Mouse (Mus musculus) kidney, embryonic 16.5 days (tissue): ENCODE data around the gene Adipor1. TPM values are rescaled to one million over a fixed set of nuclear protein-coding genes. Genes with fewer than 3 reads are reported as not detected.
"Not testable (repeated sequence)": the region's sequence is repeated elsewhere in the genome, so short reads cannot be mapped to it uniquely, and the experiment has no call there.

Source experiments
- ATAC-seq: fragments of 200-750 bp; cut with Nextera tagmentation; 2 replicates; pipeline ENCODE4 v1.8.0; 2017; ENCODE audit warnings: moderate TSS enrichment; ENCODE audit not compliant: low FRiP score, low TSS enrichment
- H3K27ac ChIP-seq: fragments of 300-500 bp; sonication (generic); 2 replicates; pipeline ENCODE4 v1.5.1; 2014; ENCODE audit warnings: low read length
- H3K27me3 ChIP-seq: fragments of 300-500 bp; sonication (generic); 2 replicates; pipeline ENCODE4 v1.6.1; 2014; ENCODE audit warnings: low read length, control low read depth, mixed read lengths; ENCODE audit not compliant: insufficient read depth
- H3K36me3 ChIP-seq: fragments of 300-500 bp; sonication (generic); 2 replicates; pipeline ENCODE4 v1.6.1; 2014; ENCODE audit warnings: low read length, control low read depth, mixed read lengths; ENCODE audit not compliant: insufficient read depth
- H3K4me1 ChIP-seq: fragments of 300-500 bp; sonication (generic); 2 replicates; pipeline ENCODE4 v1.6.1; 2014; ENCODE audit warnings: low read length, control low read depth, mixed read lengths; ENCODE audit not compliant: insufficient read depth
- H3K4me2 ChIP-seq: fragments of 300-500 bp; sonication (generic); replicated peaks from 2 replicates; pipeline ENCODE4 v1.6.1; 2014; ENCODE audit warnings: low read depth, low read length
- H3K4me3 ChIP-seq: fragments of 300-500 bp; sonication (generic); 2 replicates; pipeline ENCODE4 v1.5.1; 2014; ENCODE audit warnings: mild to moderate bottlenecking, low read length
- H3K9ac ChIP-seq: fragments of 300-500 bp; sonication (generic); replicated peaks from 2 replicates; pipeline ENCODE4 v1.6.1; 2014; ENCODE audit warnings: low read length
- H3K9me3 ChIP-seq: fragments of 300-500 bp; sonication (generic); 2 replicates; pipeline ENCODE4 v1.6.1; 2016; ENCODE audit warnings: low read length, control low read depth
- whole genome bisulfite sequencing: fragments of 180-500 bp; shearing (Covaris S2); extraction: QIAGEN DNeasy Blood & Tissue Kit; methylation state at CpG from one replicate; pipeline ENCODE4 v1.1.7; 2014; 5-methylcytosine and 5-hydroxymethylcytosine counted together
- polyA plus RNA-seq: library from polyadenylated mRNA; unstranded; fragments of >200 nt; fragmentation: Nextera tagmentation; extraction: Ambion mirVana; gene quantifications from 2 replicates; pipeline ENCODE4 v1.2.1, GENCODE M21; 2015

Gene Adipor1
- polyA plus RNA-seq, 1 experiment from 2014 or later = 101 TPM

GRCm38 (mm10) chr1:134442394-134442793, 27.2 kb downstream of the Adipor1 start:
- 97% methylated on average over 3 of the region's 3 CpGs for WGBS
- H3K36me3 ChIP-seq = no peaks in the 10 kb centered on the region
- no peak for ATAC-seq
- no peak overlapping the region for H3K9ac ChIP-seq
- no peak overlapping the region for H3K27ac ChIP-seq
- no peaks in the 10 kb centered on the region for H3K4me1 ChIP-seq
- H3K9me3 ChIP-seq = no peaks in the 10 kb centered on the region
- H3K4me3 ChIP-seq = no peak overlapping the region
- H3K27me3 ChIP-seq = no peaks in the 10 kb centered on the region
- no peak overlapping the region for H3K4me2 ChIP-seq

- not testable (repeated sequence) for ATAC-seq, H3K27ac ChIP-seq, H3K9me3 ChIP-seq, H3K36me3 ChIP-seq, H3K4me3 ChIP-seq, H3K9ac ChIP-seq, H3K4me1 ChIP-seq, H3K27me3 ChIP-seq, H3K4me2 ChIP-seq
- 82% methylated on average over 1 of the region's 1 CpGs for WGBS
Measured at GRCm38 (mm10) chr1:134443288-134443687, 28.1 kb downstream of the Adipor1 start.

DNA sequence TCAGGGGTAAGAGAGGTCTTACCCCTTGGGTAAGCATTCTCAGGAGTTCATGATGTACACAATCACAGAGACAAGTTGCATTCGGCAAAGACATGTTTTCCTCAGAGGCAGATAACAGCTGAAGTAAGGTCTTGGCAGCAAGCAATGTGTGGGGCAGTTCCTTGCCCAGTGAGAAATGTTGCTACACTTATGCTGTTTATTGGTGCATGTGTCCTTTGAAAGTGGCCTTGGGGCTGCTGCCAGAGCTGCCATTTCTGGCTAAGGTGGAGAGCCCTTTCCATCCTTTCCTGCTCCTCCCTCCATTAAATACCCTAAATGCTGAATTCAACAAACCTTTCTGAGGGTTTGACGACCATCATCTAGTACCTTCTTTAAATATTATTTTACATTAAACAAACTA, 30.2 kb downstream of the Adipor1 start:
- 90% methylated on average over 2 of the region's 2 CpGs for WGBS
- no peak for ATAC-seq

GRCm38 (mm10) chr1:134448537-134448936, 33.4 kb downstream of the Adipor1 start:
- WGBS = 70% methylated on average over 3 of the region's 3 CpGs
- not testable (repeated sequence) for H3K4me2 ChIP-seq, ATAC-seq

More for the DNA sequence above, 30.2 kb downstream of the Adipor1 start:
- Histone ChIP-seq H3K27me3 (no peaks in the 10 kb centered on the region), H3K9me3 (no peaks in the 10 kb centered on the region), H3K4me3 (no peak overlapping the region), H3K4me1 (no peaks in the 10 kb centered on the region), H3K27ac (no peak overlapping the region), H3K36me3 (no peaks in the 10 kb centered on the region), H3K9ac (no peak overlapping the region), H3K4me2 (no peak overlapping the region)

GRCm38 (mm10) chr1:134450201-134450600, 35.0 kb downstream of the Adipor1 start:
- Histone ChIP-seq H3K4me3 (no peak overlapping the region), H3K4me1 (no peaks in the 10 kb centered on the region), H3K27ac (no peak overlapping the region), H3K9ac (no peak overlapping the region), H3K27me3 (0 out of 2 replicates have a peak, but pooled peaks cover 3% of the 10 kb centered on the region), H3K4me2 (no peak overlapping the region), H3K9me3 (no peaks in the 10 kb centered on the region), H3K36me3 (no peaks in the 10 kb centered on the region)
- 77% methylated on average over 4 of the region's 4 CpGs for WGBS
- ATAC-seq = no peak

More at GRCm38 (mm10) chr1:134448537-134448936, 33.4 kb downstream of the Adipor1 start:
- not testable (repeated sequence) for H3K4me3 ChIP-seq, H3K9me3 ChIP-seq, H3K9ac ChIP-seq, H3K27me3 ChIP-seq, H3K27ac ChIP-seq, H3K36me3 ChIP-seq, H3K4me1 ChIP-seq

DNA sequence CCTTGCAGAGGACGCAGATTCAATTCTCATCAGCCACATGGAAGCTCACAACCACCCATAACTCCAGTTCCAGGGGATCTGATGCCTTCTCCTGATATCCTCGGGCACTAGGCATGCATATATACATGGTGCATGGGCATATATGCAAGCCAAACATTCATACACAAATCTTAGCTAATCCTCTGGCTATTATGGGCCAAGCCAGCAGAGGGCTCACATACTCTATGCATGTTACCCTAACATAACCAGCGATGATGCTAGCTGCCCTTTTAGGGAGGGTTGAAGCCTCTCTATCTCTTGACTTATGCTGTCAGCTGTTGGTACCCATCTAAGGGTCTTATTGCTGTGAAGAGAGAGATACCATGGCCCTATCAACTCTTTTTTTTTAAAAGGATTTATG, 35.8 kb downstream of the Adipor1 start:
- H3K9me3 ChIP-seq = no peaks in the 10 kb centered on the region
- 41% methylated on average over 3 of the region's 3 CpGs for WGBS
- ATAC-seq = no peak
- H3K27me3 ChIP-seq = 0 out of 2 replicates have a peak, but pooled peaks cover 3% of the 10 kb centered on the region
- peaks cover 2% of the 10 kb centered on the region for H3K4me1 ChIP-seq
- H3K4me3 ChIP-seq = no peak overlapping the region
- no peak overlapping the region for H3K9ac ChIP-seq
- no peaks in the 10 kb centered on the region for H3K36me3 ChIP-seq
- no peak overlapping the region for H3K4me2 ChIP-seq
- no peak overlapping the region for H3K27ac ChIP-seq

GRCm38 (mm10) chr1:134454904-134455824, 40.0 kb downstream of the Adipor1 start, which contains the start of gene Klhl12:
TSS of gene Klhl12 (plus strand) at chr1:134455531.
- Histone ChIP-seq H3K27me3 (0 out of 2 replicates have a peak, but pooled peaks cover 3% of the 10 kb centered on the region), H3K9me3 (no peaks in the 10 kb centered on the region), H3K4me3 (peak within 1 kb of the TSS; percentile 87), H3K4me1 (peaks cover 9% of the 10 kb centered on the region), H3K36me3 (peaks cover 6% of the 10 kb centered on the region; the same call in 1 of the 2 replicates), H3K4me2 (peak within 1 kb of the TSS; percentile 66), H3K9ac (peak within 1 kb of the TSS; percentile 95), H3K27ac (peak within 1 kb of the TSS; percentile 48)
- peak; percentile 97 for ATAC-seq
- 1% methylated on average over 61 of the region's 61 CpGs for WGBS

DNA sequence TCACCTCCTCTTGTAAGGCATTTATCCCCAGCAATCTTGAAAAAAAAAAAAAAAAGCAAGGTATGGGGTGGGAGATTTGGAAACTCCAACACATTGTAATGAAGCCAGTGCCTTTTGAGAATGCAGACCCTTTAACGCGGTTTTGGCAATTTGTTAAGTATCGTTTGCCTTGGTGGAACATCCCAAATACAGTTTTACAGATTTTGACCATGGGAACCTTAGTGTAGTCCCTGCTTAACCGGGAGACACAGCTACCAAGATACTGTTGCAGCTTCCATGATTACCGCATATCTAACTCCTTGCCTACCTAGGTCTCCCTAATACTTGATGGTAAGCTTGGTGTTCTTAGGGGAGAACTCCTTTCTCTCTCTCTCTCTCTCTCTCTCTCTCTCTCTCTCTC, 40.9 kb downstream of the Adipor1 start:
- H3K27ac ChIP-seq = no peak overlapping the region
- 18% methylated on average over 5 of the region's 5 CpGs for WGBS

DNA sequence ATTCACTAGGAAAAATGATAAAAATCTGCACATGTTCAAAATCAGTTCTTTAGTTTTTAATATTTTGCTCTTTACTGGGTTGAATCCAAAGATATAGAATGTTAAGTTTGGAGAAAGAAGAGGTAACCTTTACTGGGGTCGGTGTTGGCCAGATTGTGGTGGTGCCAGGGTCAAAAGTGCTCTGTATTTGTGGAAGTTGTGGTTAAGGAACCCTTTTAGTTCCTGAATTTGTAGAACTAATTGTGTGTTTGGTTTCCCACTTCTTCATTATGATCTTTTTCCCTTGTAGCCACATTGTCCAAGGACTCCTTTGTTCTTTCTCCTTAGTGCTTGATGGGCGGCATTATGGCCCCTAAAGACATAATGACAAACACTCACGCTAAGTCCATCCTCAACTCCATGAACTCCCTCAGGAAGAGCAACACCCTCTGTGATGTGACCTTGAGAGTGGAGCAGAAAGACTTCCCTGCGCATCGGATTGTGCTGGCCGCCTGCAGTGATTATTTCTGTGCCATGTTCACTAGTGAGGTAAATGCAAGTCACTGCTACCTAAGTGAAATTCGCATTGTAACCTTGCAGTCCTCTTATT, 43.1 kb downstream of the Adipor1 start:
- ATAC-seq = no peak
- Histone ChIP-seq H3K36me3 (peaks cover 13% of the 10 kb centered on the region), H3K9ac (no peak overlapping the region), H3K27ac (no peak overlapping the region), H3K9me3 (no peaks in the 10 kb centered on the region), H3K4me3 (no peak overlapping the region), H3K4me1 (peaks cover 9% of the 10 kb centered on the region), H3K27me3 (0 out of 2 replicates have a peak, but pooled peaks cover 3% of the 10 kb centered on the region), H3K4me2 (no peak overlapping the region)
- WGBS = 88% methylated on average over 7 of the region's 7 CpGs

More for the DNA sequence above, 40.9 kb downstream of the Adipor1 start:
- H3K9me3 ChIP-seq = no peaks in the 10 kb centered on the region
- H3K27me3 ChIP-seq = 0 out of 2 replicates have a peak, but pooled peaks cover 3% of the 10 kb centered on the region
- H3K9ac ChIP-seq = peak overlapping the region; percentile 95
- peaks cover 6% of the 10 kb centered on the region; the same call in 1 of the 2 replicates for H3K36me3 ChIP-seq
- ATAC-seq = no peak
- peaks cover 9% of the 10 kb centered on the region for H3K4me1 ChIP-seq
- H3K4me2 ChIP-seq = peak overlapping the region; percentile 66
- H3K4me3 ChIP-seq = peak overlapping the region; percentile 87
